Mouse (Mus musculus) adrenal gland, adult 18-20 months (tissue): ENCODE results near the gene Matn1. TPM values are rescaled to one million over a fixed set of nuclear protein-coding genes. Genes with fewer than 3 reads are reported as not detected.

ENCODE experiments used
- DNase-seq, 2 experiments: peaks; one replicate each; pipeline ENCODE4 v3.0.0; 2021 to 2022; ENCODE audit warnings: low spot score in 2 of 2
- long read RNA-seq, 2 experiments: library from polyadenylated mRNA; stranded (forward); transcript quantifications; one replicate each; pipeline ENCODE4 v2.0.0; 2021
- total RNA-seq, 2 experiments: library from RNA; stranded (reverse); gene quantifications; 1 replicate in 1 of 2; 2 replicates in 1 of 2; pipeline ENCODE4 v1.2.3; 2021

Gene Matn1
- not detected for total RNA-seq
- long read RNA-seq, experiment 1: 0 reads
- long read RNA-seq, experiment 2: 0 reads

DNA sequence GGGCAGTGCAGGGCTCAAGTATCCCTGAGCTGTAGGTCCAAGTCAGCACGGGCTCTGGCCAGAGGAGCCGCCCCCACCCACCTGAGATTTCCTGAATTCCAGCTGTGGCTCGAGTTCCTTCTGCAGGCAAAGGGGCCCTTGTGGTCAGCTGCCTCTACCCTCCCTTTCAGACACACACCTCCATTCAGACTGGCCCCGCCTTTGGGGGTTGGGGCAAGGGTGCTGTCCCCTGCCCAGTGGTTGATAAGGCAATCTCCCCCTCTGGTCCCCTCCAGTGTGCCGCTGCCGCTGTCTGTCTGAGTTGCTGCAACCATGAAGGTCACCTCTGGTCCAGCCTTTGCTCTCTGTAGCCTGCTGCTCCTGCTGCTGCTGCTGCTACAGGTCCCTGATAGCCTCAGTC lies at the start of gene Matn1:
Matn1 (plus strand) TSS at position 274 of the 400 bp plus-strand sequence.
- DNase-seq: no peak

DNA sequence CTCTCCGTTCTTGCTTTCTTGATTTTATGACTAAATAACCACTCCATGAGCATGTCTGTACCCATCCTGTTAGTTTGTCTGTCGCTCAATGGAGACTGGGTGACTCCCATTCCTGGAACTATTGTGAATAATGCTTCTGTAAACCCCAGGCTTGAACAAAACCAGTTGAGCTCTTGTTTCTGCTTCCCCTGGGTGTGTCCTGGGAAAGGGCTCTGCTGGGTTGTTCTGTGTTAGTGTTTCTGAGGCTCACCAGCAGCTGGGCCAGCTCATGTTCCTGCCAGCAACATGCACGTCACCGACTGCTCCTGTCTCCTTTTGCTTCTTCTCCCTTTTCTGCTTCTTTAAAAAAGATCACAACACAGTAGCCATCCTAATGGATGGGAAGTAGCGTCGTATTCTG lies 48.5 kb upstream of the Matn1 start:
- no peak for DNase-seq

DNA sequence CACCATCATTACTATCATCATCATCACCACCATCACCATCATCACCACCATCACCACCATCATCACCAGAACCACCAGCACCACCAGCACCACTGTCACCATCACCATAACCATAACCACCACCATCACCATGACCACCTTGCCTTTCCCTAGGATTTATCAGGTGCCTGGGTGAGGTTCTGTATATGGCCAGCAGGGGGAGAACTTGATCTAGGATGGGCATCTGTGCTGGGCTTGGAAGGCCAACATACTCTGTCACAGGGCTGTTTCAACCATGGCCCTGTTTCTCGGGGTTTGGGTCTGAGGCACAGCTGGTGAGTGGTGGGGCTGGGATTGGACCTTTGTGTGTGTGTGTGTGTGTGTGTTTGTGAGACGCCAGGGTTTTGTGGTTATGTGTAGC lies 47.8 kb upstream of the Matn1 start:
- DNase-seq: no peak

DNA sequence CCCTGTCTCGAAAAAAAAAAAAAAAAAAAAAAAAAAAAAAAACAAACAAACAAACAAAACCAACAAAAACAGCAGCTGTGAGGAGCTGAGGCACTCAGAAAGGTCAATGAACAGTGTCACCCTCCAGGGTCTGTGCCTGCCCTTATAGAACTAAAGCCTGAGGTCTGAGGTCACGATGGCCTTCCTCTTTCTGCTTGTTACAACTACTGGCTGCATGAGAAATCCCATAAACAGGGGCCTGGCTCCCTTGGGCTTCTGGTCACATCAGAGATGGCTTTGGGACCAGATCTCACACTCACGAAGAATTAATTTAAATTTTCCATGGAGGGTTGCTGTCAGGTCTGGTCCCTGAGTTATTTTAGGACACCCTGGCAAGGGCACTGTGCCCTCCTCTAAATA lies 44.8 kb upstream of the Matn1 start:
- DNase-seq: no peak

DNA sequence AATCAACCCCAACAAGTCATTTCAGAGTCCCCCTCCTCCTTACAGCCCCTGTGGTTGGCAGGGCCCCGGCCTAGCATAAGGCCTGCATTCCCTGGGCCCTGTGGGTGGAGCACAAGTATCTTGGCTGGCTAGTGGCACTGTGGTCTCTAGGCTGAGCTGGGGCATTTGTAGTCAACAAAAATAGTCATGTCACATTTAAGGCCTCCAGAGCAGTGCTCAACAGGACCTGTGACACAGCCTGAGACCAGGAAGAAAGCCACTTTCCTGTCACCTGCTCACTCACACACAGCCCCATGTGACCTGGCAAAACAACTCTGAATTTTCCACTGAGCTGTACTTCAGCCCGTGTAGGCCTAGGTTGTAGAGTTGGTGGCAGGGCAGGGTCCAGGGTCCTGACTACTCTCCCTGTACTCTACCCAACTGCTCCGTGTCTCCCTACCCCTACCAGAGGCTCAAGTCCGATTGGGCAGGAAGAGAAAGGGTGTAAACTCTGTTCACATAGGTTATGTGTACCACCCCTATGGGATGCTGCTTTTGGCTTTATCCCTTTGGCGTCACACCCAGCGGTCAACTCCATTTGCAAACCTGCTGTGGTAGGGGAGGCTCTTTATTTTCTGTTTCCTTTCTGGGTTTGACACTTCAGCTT lies 44.3 kb upstream of the Matn1 start:
- no peak for DNase-seq

DNA sequence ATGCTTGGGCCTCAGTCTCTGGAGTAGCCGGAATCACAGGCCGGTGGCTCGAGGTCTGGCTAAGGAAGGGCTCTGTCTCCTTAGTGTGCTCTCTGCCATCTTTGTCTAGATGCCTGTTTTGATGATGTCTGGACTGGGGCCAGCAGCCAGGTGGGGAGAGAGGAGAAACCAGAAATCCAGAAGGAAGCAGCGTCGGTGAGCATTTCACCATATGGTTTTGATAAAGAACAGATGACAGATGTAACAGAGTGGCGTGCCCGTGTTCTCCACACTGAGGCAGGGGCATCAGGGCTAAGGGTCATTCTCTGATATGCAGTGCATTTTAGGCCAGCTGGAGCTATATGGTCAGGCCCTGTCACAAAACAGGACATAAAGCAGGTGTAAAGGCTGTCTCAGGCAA lies 43.4 kb upstream of the Matn1 start:
- no peak for DNase-seq

DNA sequence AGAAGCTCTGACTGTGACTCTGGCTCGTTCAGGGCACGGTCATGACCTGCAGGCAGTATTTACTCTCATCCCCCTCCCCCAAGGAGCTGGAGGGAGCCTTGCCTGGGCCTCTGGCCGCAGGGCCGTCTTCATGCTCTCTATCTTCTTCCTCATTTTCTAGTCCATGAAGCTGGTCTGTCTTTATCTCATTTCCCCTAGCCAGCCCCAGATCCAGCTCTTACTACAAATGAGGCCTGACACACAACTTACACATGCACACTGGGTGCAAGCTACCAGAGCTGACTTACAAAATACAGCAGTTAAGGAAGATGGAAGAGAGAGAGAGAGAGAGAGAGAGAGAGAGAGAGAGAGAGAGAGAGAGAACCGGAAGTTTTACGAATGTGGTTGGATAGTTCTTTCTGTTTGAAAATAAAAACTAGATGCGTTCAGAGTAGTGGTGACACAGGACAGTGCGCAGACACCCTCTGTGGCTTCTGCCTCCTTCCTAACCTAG lies 41.9 kb upstream of the Matn1 start:
- DNase-seq: no peak

DNA sequence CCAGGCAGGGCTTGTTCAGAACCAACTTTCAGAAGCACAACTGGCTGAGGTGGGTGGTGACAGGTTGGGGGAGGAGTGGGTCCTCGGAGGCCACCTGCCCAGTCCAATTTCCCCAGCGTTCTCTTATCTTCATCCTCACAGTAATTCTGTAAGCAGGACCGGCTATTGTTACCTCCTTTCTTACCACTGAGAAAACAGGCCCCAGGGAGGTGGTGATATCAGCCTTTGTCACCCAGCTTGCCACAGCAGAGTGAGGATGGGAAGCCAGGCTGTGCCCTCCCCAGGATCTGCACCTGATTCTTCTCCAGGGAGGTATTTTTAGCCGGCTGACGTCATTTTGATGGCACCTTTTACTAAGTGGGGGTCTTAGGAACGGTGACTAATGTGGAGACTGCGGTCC lies 39.2 kb upstream of the Matn1 start:
- no peak for DNase-seq

DNA sequence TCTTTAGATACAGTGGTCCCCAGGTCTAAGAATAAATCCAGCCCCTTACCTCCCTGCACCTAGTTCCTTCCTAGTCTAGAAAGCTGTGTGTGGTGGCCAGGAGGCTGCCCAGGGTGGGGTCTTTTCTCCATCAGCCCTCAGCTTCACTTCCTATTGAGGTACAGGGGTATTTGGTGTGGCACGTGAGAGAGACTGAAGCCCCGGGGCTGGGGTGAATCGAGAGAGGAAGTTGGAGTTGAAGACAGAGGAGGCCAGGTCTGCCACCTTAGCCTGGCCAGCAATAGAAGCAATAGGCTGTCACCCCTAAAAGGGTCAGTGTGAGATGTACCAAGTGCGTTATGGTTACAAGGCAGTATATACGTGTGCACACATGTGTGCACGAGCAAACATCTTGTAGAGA lies 38.3 kb upstream of the Matn1 start:
- no peak for DNase-seq

DNA sequence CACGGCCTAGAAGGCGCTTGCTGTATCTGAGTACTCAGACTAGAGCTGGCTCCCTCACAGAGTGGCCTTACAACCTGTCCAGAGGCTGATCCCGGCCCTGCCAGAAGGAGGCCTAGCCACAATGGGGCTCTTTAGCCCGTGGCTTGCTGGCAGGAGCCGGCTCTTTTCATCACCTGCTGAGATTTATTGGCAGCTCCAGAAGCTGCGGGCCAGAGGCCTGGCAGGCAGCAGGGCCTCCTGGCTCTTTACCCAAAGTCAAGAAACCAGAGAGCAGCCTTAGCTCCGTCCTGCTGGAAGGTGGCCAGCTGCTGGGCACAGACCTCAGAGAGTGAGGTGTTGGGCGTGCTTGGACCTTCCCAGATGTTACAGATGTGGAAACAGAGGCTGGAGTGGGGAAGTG lies 37.9 kb upstream of the Matn1 start:
- no peak for DNase-seq

DNA sequence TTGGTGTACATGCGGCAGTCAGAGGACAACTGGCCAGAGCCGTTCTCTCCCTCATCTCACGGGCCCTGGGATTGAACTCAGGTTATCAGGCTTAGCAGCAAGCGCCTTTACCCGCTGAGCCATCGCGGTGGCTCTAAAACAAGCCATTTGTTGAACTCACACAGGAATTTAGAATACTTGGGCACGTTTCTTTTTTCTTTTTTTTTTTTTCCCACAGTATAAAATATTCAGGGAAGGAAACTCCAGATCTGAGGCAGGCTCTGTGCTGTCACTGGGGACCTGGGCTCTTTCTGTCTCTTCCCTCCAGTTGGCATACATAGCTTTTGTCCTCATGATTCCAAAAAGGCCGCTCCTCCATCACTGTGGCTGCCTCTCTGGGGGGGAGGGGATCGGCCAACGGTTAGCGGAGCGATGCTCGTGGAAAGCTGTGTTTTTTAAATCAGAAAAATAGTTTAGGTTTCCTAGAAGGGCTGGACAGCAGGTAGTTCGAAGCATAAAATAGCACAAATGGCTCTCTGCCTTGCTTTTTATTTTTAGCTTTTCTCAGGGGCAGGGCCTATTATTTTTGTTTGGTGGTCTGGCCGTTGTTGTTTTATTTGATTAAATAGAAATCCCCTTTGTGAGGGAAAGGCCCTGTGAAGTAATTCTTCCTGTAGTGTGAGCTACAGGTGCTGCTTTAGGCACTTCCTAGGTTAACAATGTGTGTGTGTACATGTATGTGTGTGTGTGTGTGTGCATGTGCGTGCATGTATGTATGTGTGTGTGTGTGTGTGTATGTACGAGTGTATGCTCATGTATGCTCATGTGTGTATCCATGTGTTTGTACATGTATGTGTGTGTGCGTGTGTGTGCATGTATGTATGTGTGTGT lies 36.8 kb upstream of the Matn1 start:
- no peak for DNase-seq

DNA sequence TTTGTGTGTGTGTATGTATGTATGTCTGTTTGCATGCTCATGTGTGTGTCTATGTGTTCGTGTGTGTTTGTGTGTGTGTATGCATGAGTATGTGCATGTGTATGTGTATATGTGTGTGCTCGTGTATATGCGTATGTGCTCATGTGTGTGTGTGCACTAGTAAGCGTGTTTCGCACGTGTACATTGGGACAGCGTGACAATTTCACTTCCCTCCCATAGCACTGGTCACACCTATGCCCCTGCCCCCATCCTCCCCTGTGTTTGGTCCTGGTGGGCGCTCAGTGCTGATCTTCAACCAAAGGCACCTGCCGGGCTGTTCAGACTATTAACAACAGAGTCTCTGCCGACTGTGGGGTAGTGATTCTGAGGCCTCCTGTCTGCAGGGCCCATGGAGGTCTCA lies 36.1 kb upstream of the Matn1 start:
- DNase-seq: no peak

DNA sequence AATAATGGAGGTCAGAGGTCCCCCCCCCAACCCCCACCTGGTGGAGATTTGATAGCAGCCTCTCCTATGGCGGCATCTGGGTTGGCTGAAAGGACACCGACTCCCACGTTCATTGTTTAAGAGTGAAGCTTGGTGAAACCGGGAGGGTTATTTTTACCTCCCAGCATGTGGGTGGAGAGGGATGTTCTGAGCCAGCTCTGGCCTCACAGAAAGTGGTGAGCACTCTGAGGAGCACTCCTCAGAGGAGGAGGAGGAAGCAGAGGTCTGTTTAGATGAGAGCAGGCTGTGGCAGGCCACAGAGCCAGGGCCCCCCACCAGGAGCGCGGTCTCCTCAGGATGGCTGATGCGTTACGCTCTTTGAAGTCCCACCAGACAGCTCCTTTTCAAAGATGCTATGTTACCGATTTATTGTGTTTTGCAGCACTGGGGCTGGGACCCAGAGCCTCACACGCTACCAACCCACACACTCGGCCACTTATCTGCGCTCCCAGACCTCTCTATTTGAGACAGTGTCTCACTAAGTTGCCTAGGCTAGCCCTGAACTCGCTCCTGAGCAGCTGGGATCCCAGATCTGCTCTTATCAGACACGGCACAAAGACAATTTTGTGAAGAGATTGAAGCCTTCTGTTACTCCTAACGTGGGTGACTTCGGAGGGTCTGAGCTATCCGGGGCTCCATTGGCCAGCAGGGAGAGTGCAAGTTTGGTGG lies 34.9 kb upstream of the Matn1 start:
- DNase-seq: no peak

DNA sequence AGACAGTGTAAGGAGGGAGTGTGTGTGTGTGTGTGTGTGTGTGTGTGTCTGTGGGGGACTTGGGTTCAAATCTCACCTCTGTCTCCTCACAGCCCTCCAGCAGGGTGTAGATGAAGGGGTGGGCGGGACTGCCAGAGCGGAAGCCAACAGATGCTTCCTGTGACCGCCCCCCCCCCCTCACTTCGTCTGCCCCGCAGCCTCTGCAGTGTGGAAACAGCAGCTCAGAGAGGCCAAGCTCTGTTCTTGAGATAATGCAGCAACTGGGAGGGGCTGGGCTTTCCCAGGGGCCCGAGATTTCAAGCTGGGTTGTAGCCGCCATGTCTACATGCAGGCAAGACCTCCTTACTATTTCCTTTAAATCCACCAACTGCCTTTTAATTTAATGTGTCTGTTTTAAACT lies 33.5 kb upstream of the Matn1 start:
- no peak for DNase-seq

DNA sequence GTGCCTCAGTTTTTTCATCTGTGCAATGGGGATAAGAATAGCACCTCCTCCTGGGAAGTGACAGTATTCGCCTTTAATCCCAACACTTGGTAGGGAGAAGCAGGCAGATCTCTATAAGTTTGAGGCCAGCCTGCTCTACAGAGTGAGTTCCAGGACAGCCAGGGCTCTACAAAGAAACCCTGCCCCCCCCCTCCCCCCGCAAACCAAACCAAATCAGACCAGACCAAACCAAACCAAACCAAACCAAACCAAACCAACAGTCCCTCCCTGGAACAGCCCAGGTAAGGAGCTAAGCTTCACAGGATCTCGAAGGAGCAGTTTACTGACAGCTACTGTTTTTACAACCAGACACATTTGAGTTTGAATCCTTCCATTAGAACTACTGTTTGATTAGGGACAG lies 31.6 kb upstream of the Matn1 start:
- DNase-seq: no peak

DNA sequence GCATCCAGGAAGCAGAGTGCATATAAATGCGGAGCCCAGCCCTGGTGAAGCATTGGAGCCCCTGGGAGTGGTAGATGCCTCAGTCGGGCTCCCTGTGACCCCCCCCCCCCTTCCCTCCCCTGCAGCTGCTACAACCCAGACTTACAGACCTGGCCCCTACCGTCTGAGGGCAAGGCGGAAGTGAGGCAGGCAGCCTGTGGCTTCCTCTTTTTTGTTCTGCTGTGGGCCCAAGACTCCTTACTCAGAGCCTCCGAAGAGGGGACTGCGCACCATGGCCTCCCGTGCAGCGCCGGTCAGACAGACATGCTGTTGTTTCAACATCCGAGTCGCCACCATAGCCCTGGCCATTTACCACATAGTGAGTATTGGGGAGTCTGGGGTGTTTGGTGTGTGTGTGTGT lies 31.1 kb upstream of the Matn1 start, which contains the start of gene Laptm5:
Laptm5 (plus strand) TSS at position 49 of the 400 bp plus-strand sequence.
- DNase-seq: no peak

DNA sequence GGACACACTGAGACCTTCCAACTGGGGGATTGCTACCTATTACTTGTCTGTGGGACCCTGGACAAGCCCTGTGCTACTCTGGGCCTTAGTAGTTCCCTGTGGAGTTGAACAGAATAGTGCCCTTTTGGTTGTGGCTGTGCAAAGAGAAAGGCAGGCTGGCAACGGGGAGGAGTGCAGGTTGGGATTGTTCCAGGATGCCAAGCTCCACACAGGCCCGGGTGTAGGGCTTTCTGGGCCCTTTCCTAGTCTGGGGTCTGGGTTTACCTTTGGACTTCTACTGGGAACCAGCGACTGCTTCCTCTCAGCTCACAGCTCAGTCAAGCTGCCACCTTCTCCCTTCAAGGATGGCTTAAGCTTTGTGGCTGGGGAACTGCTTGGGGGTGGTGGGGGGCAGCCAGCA lies 30.7 kb upstream of the Matn1 start:
- DNase-seq: no peak

DNA sequence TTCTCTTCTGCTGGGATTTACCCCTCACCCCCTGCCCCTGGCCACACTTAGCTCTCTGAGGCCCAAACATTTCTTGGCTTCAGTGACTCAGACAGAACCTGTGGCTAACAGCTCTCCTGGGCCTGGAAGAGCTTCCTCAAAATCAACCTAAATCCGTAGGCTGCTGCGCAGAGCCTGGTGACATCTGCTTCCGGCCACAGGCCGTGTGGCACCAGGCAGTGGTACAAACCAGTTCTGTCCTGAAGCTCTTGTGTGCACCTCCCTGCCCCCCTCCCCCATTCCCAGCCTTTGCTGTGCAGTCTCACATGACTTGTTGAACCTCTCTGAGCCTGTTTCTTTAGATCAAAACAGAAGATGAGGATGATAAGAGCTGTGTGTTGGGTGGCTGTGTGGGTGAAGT lies 30.2 kb upstream of the Matn1 start:
- DNase-seq: no peak

DNA sequence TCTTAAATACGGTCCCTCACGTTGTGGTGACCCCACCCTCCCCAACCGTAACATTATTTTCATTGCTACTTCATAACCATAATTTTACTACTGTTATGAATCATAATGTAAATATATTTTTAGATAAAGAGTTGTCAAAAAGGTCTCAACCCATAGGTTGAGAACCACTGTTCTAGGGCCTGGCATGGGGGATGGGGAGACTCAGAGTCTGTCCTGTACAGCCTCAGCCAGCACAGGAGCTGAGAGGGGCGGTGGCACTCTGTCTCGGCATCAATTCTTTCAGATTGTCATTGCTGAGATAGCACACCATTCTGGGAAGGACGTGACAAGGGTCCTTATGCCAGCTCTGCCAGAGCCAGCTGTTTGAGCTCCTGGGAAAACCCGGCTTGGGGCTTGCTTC lies 29.7 kb upstream of the Matn1 start:
- DNase-seq: no peak

DNA sequence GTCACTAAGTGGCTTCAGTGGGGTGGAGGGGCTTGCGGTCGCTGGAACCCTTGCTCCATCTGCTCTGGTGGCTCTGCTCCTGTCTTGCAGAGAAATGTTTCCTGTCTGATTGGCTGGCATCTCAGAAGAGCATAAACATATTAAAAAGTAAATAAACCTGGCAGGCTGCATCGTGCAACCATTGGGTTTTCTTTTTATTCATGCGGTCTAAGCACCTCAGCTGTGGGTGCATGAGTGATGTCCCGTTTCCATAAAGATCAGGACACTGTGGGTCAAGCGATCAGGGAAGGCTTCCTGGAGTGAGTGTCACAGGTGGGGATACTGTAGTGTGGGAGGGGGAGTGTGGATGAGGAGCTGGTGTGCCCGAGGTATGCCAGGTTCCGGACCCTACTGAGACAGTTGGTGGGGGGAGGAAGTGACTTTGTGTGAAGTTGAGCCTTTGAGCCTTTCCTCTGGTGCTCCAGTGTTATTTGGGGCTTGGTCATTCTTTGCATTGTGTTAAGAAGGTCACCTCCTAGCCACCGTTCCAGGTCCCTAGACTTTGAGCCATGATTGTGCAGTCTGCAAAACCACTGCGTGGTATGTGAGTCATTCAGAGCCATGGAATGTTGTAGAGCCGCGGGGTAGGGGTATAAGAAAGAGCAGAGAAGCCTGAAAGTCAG lies 29.0 kb upstream of the Matn1 start:
- DNase-seq: no peak

DNA sequence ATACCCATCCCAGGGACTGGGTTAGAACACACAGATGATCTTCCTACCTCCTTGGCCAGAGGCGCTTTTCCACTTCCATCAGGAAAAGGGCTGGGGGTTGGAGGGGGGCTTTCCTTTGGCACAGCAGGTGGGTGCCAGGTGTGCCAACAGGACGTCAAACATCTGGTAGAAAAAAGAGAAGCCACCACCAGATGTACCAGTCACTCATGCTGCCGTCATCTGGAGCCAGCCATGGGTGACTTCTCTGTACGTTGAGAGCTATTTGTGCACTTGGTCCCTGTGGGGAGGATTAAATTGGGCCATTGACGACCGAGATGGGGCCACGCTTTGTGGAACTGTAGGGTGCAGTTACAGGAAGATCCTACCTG lies 28.5 kb upstream of the Matn1 start:
- no peak for DNase-seq
